In genomic region chr16:32656794-32657193, GRCm38 (mm10) we compare ENCODE assay signal across 15 mouse cellular contexts. TPM values are rescaled to one million over a fixed set of nuclear protein-coding genes. Genes with fewer than 3 reads are reported as not detected.
DNase-seq lines count a peak whose midpoint lies in the region; ATAC-seq lines count a peak whose summit lies in the region.
"Had no signal": no experiment of that assay in that cellular context is flagged by ENCODE, and none has a peak within 500 bp of the region (broad histone marks: within the 10 kb centered on the region; RNA-seq: fewer than 3 reads in every experiment).

No protein-coding gene starts in this region.

- 0 out of 2 replicates have a peak, but pooled peaks have one; percentile 19 for ATAC-seq in megakaryocyte, adult 5-6 weeks (ENCODE audit: poor library complexity, severe bottlenecking)
- ATAC-seq: intestine, embryonic 15.5 days had no signal

- peaks cover 20% of the 10 kb centered on the region for H3K4me1 ChIP-seq in brown adipose tissue, adult 24 weeks (ENCODE audit: control insufficient read depth, insufficient read depth, insufficient read length, low read length)

- no peak overlapping the region for H3K4me3 ChIP-seq in brown adipose tissue, adult 24 weeks (ENCODE audit: insufficient read depth, low read depth, low read length)
- H3K4me3 ChIP-seq: embryonic facial prominence, embryonic 12.5 days; intestine, embryonic 15.5 days; layer of hippocampus, adult 2 months; midbrain, embryonic 10.5 days; neural tube, embryonic 13.5 days had no signal

- peak; percentile 60 for DNase-seq in cerebellum, adult 9-11 months
- DNase-seq in cerebellum, postnatal 4 days (ENCODE audit: low spot score in 2 of 2): no peak
- DNase-seq in right cerebral cortex, adult 18-20 months: peak; percentile 39
- no peak for DNase-seq in right cerebral cortex, adult 2 months (ENCODE audit: low spot score in 2 of 2)
- no peak for DNase-seq in layer of hippocampus, adult 9-11 months
- no peak for DNase-seq in T-cell, adult 2 months (ENCODE audit: low spot score)
- DNase-seq: cerebellum, adult 18-20 months; thymus, postnatal 36 days had no signal

- 0 out of 2 replicates have a peak overlapping the region, but pooled peaks have one; percentile 1 for H3K27ac ChIP-seq in brown adipose tissue, adult 24 weeks (replicated peaks; ENCODE audit: low read depth, low read length)
- H3K27ac ChIP-seq: embryonic facial prominence, embryonic 12.5 days; intestine, embryonic 15.5 days; layer of hippocampus, adult 2 months; midbrain, embryonic 10.5 days; neural tube, embryonic 13.5 days had no signal

RNA-seq across cellular contexts. Expression of gene Tnk2, which starts 13.1 kb away (rescaled TPM):
- 18.7 and 24.1 TPM in 2 replicates for polyA plus RNA-seq in brown adipose tissue, adult 24 weeks (2012; ENCODE audit: insufficient read depth, insufficient read length, missing spikeins)
- 5.5 and 12.0 TPM in 2 replicates for total RNA-seq in megakaryocyte, adult 5-6 weeks (2015)
- 6.4 and 8.6 TPM in 2 replicates for total RNA-seq in megakaryocyte, adult 5-6 weeks (2017)

RNA-seq across cellular contexts. Expression of gene Tfrc, which starts 48.1 kb away (rescaled TPM):
- polyA plus RNA-seq in brown adipose tissue, adult 24 weeks (2012; ENCODE audit: insufficient read depth, insufficient read length, missing spikeins): 13.7 and 27.0 TPM in 2 replicates
- 29.5 and 41.5 TPM in 2 replicates for total RNA-seq in megakaryocyte, adult 5-6 weeks (2015)
- 29.6 and 44.3 TPM in 2 replicates for total RNA-seq in megakaryocyte, adult 5-6 weeks (2017)

Comparison
In these comparisons a context has a peak if more than half of its experiments do, and no peak if none do; other contexts are left out.
1. DNase-seq: peak in cerebellum, adult 9-11 months (single experiment) and right cerebral cortex, adult 18-20 months (single experiment); none in cerebellum, postnatal 4 days (0 of 2), right cerebral cortex, adult 2 months (0 of 2), layer of hippocampus, adult 9-11 months (single experiment) and T-cell, adult 2 months (single experiment).